Mouse (Mus musculus): Measurements from ENCODE around the gene Nexn.

Nexn gene

DNA sequence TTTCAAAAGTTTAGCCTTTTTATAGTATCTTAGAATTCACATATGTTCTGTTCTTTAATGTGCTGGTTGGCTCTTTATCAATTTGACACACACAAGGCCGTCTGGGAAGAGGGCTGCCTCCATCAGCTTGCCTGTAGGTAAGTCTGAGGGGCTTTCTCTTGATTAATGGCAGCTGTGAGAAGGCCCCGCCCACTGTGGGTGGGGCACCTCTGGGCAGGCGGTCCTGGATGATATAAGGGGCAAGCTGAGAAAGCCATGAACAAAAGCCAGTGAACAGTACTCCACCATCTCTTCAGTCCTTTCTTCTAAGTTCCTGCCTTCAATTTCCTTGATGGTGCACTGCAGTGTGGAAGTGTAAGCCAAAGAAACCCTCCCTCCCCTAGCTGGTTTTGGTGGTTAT, 16.0 kb upstream of the Nexn start:
- in situ Hi-C loops (cut with MboI, MseI) = loop anchor here (25.0 kb wide), 1 partner anchor 955 kb away; no protein-coding TSS in a partner anchor

DNA sequence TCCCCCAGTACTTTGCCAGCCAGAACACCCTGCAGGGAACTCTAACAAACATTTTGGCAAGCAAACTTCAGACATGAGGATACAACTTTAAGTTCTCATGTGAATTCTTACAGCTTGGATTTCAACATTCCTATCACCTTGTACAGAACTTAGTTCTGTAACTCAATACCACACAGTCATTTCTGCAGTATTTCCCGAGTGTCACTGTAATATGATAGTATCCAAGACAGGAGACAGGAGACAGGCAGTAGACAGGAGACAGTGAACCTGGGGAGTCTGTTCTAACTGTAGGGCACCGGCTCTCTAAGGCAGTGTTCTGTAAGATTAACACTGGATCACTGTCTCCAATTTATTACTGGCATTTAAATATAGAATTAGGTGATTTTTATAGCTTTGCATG, 12.3 kb upstream of the Nexn start:
- in situ Hi-C loops (cut with MboI, MseI) = loop anchor here (25.0 kb wide), 1 partner anchor 959 kb away; no protein-coding TSS in a partner anchor

DNA sequence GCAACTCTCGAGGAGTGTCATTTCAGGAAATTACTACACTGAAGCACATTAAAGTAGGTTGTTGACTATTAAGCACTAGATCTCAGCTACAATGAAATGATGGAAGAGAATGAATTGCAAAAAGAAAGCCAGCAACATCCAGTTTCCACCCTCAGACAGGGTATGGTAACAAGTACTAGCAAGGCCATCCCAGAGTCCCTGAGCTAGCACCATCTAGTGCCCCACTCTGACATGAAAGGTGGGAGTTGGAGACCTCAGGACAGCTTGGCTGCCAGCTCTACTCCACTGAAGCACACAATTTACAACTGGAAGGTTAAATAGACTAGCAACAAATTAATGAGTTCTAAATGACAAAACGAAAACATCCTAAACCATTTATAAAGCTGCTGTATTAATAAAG, 11.8 kb upstream of the Nexn start:
- in situ Hi-C loops (cut with MboI, MseI) = loop anchor here (25.0 kb wide), 1 partner anchor 959 kb away; no protein-coding TSS in a partner anchor

GRCm38 (mm10) chr3:152276935-152277334, 10.8 kb upstream of the Nexn start:
- in situ Hi-C loops (cut with MboI, MseI) = loop anchor here (25.0 kb wide), 1 partner anchor 960 kb away; no protein-coding TSS in a partner anchor

DNA sequence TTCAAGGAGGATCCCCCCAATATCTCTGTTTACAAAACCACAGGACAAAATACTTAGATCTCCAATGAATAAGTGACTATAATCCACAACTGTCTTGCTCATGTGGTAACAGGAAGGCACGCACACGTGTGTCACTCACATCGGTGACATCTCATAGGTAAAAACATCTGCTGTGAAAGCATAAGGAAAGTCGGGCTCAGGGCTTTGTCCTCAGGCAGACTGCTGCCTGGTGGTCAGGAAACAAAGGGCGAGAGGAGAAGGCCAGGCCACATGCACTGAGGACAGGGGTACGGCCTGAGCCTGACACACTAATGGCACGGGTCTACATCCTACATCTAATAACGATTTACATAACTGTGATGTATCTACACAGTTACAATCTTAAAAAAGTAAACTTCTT, 8.9 kb upstream of the Nexn start:
- in situ Hi-C loops (cut with MboI, MseI) = loop anchor here (25.0 kb wide), 1 partner anchor 962 kb away; no protein-coding TSS in a partner anchor

DNA sequence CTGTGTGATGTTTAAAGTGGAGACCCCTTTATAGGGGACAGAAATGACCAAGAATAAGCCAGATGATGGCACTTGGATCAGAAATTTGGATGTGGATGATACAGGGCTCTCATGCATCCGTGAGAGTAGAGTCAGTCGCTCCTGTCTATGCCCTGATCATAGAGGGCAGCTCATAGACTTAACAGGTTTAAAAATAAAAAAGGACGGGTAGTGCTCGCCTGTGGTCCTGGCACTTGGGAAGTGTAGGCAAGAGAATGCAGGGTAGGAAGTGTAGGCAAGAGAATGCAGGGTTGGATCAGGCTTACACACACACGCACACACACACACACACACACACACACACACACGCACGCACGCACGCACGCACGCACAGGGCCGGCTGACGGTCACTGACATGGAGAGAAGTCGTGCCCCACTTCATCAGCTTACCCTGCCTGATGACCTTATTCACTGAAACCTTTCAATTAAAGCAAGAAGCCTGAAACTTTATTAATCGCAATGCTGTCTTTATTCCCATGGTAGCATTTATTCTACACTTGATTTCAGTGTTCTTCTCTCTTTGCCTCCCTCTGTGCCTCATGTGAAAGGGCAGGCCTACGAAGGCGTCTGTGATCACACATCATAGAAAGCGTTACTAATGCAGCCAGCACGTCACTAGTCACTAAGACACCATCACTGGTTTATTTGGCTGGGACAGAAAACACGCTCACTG, 7.0 kb upstream of the Nexn start:
- in situ Hi-C loops (cut with MboI, MseI) = loop anchor here (25.0 kb wide), 1 partner anchor 464 kb away; no protein-coding TSS in a partner anchor

GRCm38 (mm10) chr3:152271876-152272275, 5.7 kb upstream of the Nexn start:
- in situ Hi-C loops (cut with MboI, MseI) = loop anchor here (25.0 kb wide), 1 partner anchor 465 kb away; no protein-coding TSS in a partner anchor

DNA sequence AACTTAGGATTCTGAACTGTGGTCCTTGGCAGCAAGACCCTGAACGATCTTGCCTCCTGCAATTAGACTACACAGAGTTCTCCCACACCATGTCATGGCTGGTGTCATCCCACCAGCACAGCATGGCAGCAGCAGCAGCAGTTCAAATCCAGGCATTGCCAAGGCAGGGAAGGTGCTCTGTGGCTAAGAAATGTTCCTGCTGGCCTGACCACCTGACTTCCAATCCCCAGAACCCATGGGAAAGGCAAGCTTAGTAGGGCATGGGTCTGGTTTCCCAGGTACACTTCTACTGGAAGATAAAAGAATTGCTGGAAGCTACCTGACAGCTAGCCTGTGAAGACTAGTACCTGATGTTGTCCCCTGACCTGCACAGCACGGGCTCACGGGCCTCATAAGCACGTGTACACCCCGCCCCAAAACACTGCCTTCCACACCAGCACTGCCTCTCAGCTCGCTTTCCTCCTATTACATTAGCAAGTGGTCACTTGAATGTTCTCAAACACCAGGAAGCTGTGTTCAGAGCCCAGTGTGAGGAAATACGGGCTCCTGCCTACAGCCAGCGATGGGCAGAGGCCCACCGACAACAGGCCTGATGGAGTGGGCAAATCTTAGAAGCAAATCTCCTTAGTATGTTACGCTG, 5.0 kb upstream of the Nexn start:
- in situ Hi-C loops (cut with MboI, MseI) = loop anchor here (25.0 kb wide), 1 partner anchor 466 kb away; no protein-coding TSS in a partner anchor

GRCm38 (mm10) chr3:152268099-152268498, 1.9 kb upstream of the Nexn start:
- in situ Hi-C loops (cut with MboI, MseI) = loop anchor here (25.0 kb wide), 1 partner anchor 469 kb away; no protein-coding TSS in a partner anchor

GRCm38 (mm10) chr3:152265351-152266035, 657 bp downstream of the Nexn start:
- in situ Hi-C loops (cut with MboI, MseI) = loop anchor here (25.0 kb wide), 1 partner anchor 472 kb away; no protein-coding TSS in a partner anchor

DNA sequence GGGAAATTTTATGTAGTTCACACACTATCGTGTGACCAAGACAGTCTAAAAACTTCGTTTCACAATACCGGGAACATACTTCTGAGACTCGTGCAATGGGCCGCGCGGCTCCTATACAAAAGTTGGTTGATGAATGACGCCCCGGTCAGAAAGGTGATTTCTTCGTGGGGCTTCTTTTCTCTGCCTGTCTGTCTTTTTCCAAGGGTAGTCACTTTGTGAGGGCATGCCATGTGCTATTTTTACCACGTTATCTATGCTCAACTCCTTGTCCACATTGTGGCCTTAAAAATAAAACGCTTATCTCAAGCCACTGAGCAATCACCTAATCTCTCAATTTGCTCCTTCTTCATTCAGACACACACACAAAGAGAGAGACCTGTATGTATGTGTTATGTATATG, 1.3 kb downstream of the Nexn start:
- in situ Hi-C loops (cut with MboI, MseI) = loop anchor here (25.0 kb wide), 1 partner anchor 472 kb away; no protein-coding TSS in a partner anchor

DNA sequence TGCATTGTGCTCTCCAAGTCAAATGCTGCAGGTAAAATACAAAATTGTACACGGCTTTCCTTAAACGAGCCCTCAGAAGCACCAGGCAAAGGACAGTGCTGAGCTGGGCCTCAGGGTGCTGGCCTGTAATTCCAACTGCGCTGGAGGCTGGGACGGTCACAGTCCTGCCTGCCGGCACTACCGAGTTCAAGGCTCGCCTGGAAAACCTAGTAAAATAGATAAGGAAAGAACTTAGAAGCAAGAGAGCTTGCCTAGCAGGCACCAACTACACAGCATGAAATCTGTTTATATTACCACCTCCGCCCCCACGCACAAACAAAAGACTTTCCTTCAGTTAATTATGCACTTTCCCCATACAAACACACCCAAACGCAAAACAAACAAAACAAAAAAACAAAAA, 1.8 kb downstream of the Nexn start:
- in situ Hi-C loops (cut with MboI, MseI) = loop anchor here (25.0 kb wide), 1 partner anchor 473 kb away; no protein-coding TSS in a partner anchor

- in situ Hi-C loops (cut with MboI, MseI) = loop anchor here (25.0 kb wide), 1 partner anchor 475 kb away; no protein-coding TSS in a partner anchor
Measured at GRCm38 (mm10) chr3:152261948-152262347, 4.2 kb downstream of the Nexn start.

GRCm38 (mm10) chr3:152261436-152261835, 4.7 kb downstream of the Nexn start:
- in situ Hi-C loops (cut with MboI, MseI) = loop anchor here (25.0 kb wide), 1 partner anchor 476 kb away; no protein-coding TSS in a partner anchor

DNA sequence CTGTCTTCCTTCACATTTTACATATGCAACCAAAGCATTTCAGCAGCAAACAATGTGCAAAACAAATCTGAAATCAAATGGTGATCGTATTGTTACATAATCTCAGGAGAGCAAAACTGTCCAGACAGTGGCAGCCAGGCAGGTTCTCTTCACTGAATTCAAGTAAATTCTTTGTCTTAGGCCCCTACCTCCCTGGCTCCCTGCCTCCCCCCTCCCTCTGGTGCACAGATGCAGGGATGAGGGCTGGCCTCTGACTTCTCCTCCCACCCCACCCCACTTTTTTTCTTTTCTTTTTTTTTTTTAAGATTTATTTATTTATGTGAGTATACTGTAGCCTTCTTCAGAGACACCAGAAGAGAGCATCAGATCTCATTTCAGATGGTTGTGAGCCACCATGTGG, 5.8 kb downstream of the Nexn start:
- in situ Hi-C loops (cut with MboI, MseI) = loop anchor here (25.0 kb wide), 1 partner anchor 477 kb away; no protein-coding TSS in a partner anchor

GRCm38 (mm10) chr3:152259409-152259808, 6.7 kb downstream of the Nexn start:
- in situ Hi-C loops (cut with MboI, MseI) = loop anchor here (25.0 kb wide), 1 partner anchor 478 kb away; no protein-coding TSS in a partner anchor

GRCm38 (mm10) chr3:152257528-152257927, 8.6 kb downstream of the Nexn start:
- in situ Hi-C loops (cut with MboI, MseI) = loop anchor here (25.0 kb wide), 1 partner anchor 480 kb away; no protein-coding TSS in a partner anchor

GRCm38 (mm10) chr3:152250487-152250886, 15.7 kb downstream of the Nexn start:
- in situ Hi-C loops (cut with MboI, MseI) = loop anchor here (25.0 kb wide), 1 partner anchor 487 kb away; no protein-coding TSS in a partner anchor

GRCm38 (mm10) chr3:152247708-152248107, 18.4 kb downstream of the Nexn start:
- in situ Hi-C loops (cut with MboI, MseI) = no loop called here

GRCm38 (mm10) chr3:152245273-152245910, 20.8 kb downstream of the Nexn start:
- in situ Hi-C loops (cut with MboI, MseI) = no loop called here

DNA sequence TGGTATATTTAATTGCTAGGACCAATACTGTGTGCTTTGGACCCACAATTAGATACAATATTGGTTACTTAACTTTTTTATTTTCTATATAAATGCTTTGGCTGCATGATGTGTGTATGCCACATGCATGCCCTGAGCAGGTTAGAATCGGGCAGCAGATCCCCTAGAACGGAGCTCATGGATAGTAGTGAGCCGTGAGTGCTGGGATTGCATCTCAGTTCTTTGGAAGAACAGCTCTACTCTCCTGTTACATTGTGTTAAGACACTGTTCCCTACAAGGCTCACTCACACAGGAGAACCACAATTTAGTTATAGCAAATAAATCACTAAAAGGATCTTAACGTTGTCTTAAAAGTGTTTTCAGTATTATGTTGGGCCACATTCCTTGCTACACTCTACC, 22.8 kb downstream of the Nexn start:
- in situ Hi-C loops (cut with MboI, MseI) = no loop called here

Measured in regulatory T cell (primary cell).